Mouse (Mus musculus) v-Abl transformed pro-B cells (cell line): ENCODE results near the gene Foxp1.

Experiments used
- in situ Hi-C, 2 experiments: fragments of 400-800 bp; cut with MboI; formaldehyde crosslinking; loops; one replicate each; pipeline ENCODE4 v1.15.1; 2025; ENCODE audit not compliant: unreplicated experiment in 2 of 2

Gene Foxp1

DNA sequence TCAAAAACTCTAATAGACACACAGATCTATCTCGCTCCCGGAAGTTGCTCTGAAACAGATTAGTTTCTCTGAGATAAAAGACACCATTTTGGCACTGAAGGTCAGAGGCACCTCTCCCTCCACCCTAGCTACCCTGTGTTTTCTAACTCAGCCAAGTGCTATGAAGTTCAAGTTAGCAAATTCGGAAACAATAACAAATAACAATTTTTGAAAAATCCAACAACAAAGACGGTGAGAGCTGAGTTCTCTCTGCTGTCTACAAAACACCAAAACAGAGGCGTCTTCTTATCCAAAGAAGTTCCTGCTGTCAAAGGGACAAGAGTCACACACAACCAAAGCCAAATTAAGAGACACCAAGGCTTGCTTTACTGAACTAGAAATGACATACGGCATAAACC is 349.9 kb downstream of the Foxp1 start:
- in situ Hi-C loops = no loop called here

DNA sequence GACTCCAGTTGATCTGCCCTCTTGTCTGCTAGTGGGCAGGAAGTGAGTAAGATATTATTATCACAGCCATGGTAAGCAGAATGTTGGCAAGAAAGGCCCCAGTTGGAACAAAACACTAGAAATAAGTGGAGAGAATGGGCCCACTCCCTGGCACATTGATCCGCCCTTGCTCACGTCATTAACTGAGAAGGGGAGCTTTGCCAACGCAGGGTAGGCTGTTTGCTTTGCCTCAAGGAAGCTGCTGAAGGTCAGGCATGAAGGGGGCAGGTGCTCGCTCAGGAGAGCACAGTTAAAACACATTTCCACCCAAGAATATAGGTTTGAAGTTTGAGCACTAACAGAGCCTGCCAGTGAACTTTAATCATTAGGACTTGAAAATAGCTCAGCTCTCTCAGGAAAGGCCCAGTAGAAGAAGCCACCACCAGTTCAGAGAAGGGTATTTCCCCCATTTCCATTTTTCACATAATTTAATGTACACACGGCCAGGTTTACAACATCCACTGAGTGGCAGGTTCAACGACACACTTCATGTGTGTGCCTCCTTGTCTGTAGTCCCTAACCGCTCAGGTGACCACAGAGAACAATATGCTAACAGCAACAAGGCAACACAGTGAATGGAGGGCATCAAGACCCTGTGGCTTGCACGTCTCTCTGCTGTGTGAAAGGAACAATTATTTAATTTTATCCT is 350.5 kb downstream of the Foxp1 start:
- in situ Hi-C loops = no loop called here

DNA sequence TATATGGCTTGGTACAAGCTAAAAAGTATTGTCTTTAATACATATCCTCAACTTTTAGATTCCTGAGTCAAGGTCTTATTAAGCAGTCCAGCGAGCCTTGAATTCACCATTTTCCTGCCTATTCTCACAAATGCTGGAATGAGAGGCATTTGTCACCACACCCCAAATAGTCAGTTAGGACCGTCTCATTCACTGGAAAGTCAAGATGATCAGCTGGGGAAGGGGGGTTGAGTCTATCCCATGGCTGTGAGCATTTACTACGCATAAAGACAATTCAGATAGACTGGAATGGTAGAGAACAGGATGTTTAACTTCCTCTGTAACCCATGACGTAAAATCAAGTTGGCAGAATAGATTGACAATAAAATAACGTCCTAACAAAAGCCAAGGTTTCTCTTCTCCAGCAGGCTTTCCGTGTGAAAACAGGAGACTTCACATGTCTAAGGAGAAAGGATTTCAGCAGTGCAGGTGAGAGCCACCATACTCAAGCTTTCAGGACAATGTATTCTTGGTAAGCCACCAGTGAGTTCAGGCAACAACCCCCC is 351.2 kb downstream of the Foxp1 start:
- in situ Hi-C loops = no loop called here

DNA sequence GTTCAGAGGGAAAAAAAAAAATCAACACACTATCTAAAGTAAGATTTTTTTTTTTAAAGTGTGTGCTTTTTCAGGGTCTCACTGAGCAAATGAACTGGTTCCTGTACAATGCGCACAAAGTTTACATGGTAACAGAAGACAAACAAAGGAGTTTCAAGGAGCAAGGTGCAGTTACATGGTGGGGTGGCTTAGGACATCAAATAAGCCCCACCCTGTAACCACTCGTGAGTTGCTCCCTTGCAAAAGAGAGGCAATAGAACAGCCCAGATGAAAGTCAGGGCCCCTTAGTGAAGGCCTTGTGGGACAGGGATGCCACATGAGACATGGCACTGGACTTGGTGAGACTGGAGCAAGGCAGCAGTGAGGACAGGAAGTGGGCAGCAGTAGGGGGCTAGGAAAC is 353.8 kb downstream of the Foxp1 start:
- in situ Hi-C loops = no loop called here

DNA sequence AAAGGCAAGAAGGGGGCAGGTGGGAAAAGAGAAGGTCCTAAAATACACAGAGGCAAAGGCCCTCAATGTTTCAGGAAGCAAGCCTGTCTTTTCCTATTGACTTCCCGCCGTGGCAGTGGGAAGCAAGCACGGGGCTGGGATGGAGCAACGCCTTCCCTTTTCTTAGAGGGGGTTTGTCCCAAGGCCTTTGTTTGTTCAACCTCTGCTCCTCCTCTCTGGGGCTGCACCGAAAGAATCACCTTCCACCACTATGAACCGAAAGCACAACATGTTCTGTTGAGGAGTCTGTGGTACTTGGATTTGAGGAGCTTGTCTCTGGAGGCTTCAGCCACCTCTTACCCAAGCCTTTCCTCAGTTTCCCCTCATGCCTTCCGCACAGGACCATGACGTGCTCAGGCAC is 355.5 kb downstream of the Foxp1 start:
- in situ Hi-C loops = no loop called here

DNA sequence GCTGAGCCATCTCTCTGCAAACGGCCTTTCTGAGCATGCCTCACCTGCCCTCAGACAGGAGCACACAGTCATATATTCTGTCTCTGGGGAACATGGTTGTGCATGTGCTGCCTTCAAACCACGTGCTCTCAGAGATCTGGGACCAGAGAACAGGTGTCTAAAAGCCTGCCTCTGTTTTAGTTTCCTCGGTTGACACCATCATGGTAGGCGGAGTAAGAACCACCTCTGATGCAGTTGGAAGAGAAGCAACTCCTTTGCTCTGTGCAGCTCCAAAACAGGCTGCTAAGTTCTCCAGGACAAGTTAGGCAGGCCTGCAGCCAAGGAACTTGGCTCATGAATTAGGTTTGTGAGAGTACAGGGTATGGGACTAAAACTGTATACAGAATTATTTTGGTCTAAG is 356.4 kb downstream of the Foxp1 start:
- in situ Hi-C loops = no loop called here

DNA sequence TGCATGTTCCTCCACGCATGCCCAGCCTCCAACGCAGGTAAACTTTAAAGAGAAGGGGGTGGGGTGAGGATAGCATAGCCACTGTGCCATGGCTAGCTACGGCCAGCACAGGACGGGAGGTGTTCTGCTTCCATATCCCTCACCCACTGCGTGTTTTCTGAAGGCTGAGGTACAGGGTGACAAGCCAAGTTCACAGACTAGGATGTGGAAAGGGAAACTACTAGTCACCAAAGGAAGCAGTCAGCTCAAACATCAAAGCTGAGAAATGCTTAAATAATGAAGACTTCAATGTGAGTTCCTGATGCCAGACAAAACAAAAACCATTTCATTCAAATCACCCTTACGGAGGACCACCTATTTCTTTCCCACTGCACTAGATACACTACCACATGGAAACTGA is 357.8 kb downstream of the Foxp1 start:
- in situ Hi-C loops = no loop called here

DNA sequence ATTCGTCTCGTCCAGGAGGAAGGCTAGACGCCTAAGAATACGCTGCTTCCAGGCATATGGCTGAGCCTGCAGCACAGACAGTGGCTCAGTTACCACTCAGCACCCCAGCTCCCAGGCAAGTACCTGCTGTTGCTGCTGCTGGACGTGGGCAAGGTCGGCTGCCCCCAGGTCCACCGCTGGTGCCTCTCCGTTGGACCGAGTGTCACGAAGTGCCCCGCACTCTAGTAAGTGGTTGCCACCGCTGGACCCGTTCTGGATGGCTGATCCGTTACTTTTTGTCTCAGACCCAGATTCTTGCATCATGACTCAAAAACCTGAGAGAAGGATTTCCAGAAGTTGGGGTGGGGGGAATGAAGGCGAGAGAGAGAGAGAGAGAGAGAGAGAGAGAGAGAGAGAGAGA is 359.8 kb downstream of the Foxp1 start:
- in situ Hi-C loops = no loop called here

DNA sequence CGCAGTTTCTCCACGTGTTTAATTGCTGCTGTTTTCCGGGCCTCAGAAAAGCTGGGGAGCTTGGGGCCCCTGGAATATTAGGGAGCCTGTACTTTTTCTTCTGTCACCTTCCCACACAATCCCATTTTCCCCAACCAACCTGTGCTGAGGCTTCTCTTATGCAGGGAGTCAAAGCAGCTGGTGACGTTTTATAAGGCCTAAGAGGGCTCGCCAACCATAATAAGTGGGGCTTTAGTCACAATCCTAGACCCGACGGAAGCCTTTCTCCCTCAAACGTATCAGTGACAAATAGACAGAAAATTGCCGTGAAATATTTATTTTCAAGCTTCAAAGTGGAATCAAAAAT is 362.2 kb downstream of the Foxp1 start:
- in situ Hi-C loops = no loop called here

DNA sequence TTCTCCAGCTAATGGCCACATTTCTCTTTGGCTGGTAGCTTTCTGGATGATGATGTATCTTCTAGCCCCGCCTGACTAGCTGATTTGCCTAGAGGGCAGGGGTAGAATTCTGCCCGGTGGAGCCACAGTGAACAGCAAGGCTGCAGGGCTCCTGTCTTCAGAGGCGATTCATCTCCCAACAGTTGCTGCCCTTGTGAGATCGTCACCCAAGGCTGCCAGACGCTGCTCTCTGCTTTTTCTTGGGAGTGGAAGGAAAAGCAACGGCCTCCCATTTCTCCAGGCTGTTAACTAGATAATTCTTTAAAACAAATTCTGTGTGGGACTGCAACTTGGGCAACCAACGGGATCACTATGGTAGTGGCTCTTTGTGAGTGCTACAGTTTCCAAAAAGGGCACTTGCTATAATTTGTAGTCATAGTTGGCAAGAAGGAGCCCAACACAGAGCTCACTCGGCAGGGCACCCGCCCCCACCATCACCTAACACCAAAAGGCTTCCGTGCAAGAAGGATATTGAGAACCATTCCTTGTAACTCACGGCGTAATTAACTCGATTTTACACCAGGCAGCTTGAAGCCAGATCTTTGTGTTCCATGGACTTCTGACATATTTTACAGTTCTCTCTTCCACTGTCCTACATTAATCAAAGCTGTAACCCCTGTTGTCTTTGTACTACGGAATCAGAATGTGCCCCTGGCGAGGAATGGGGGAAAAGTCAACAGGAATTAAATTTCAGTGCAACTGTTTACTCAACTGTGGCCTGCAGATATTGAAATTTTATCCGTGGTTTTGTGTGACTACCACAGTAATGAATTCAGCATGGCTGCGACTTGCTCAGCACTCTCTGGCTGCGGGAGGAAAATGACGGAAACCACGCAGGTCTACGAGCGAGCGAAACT is 362.8 kb downstream of the Foxp1 start:
- in situ Hi-C loops = no loop called here

DNA sequence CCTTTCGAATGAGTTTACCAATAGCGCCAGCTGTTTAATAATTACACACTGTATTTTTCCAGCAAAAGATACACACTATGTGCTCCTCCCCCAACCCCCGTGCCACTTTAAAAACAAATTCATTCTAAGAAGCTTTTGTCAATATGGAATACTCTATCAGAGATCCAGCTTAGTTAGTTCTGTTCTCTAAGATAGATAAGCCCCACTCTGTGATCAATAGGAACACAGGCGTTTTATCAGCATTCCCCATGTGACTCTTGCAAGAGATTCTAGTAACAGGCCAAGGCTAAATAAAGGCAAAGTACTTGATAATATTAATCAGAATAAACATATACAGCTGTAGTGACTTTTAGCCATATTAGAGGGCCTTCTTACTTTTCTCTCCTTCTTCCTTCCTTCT is 368.8 kb downstream of the Foxp1 start:
- in situ Hi-C loops = no loop called here

DNA sequence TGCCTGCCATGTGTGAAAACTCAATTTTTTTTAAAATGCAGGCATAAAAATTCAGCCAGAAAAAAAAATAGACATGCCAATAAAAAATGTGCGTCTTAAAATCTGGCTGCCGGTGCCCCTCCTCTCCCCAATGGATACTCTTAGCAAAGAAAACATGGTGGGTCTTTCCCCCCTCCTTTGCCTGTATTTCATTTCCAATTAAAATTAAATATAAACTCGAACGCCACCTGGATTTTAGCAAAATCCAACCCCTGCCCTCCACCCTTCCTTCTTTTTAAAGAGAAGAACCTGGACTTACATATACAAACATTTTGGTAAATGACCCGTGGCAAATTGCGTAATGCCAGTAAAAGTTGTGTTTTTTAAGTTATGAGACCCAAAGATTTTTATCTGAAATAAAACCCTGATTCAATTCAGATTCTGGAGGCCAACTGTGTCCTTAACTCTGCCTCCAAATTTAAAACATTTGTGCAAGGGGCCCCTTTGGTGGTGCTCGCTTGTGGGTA is 376.1 kb downstream of the Foxp1 start:
- in situ Hi-C loops = no loop called here

DNA sequence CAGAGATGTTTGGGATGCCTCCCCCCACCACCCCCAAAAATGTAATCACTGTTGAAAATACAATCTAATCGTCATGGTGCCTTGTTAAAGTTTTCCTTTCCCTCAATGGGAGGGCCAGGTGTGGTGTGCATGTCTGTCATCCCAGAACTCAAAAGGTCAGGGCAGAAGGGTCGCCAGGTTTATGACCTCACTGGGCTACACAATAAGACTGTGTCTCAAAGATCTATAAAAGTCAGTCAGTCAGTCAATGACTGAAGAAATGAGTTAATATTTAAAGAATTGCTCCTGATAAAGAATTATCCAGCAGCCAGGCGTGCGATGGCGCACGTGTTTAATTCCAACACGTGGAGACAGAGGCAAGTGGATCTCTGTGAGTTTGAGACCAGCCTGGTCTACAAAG is 377.5 kb downstream of the Foxp1 start:
- in situ Hi-C loops = no loop called here

DNA sequence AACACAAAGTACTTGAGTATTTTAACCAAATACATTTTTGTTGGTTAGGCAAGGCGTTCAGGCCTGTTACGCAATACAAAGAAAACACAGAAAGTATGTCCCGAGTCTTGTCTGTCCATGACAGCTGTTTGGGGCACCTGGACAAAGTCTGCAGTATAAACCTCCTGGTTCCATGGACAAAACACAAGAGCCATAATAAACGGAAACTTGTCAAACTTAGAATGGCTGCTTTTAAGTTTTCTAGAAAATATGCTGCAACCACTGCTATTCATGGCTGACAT is 378.8 kb downstream of the Foxp1 start:
- in situ Hi-C loops = no loop called here

DNA sequence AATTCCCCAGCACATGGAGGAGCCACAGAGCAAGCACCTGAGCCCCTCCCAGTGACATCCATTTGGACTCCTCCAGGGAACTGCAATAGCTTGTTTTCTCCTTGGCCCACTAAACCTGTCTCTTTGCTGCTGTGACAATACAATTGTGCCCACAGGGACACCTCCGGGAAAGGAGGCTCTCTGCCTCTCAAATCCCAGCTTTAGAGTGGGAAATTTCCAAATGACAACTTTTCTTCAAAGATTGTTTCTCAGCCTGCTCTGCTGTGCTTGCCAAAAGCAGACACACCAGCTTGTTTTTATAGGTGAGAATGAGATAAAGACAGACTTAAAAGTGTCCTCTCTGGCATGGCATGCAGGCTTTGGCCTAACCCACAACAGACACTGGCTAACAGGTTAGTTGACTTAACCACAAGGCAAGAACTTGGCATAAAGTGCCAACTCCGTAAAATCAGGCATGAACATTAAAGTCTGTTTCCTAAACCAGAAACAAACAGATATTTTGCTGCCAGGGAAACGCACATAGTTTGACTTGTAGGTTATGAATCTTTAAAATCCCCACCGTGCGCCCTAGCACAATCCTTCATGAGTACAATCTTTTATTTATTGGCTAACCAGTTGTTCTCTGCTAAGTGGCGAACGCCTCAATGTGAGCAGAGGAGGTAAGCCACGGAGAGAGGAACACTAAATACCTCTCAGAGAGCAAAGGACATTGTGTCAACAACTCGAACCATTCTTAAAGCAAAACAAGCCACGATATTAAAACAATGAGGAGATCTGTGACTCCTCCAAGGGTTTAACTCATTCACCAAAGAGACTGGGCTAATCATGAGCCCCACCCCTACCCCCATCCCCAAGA is 379.4 kb downstream of the Foxp1 start:
- in situ Hi-C loops = no loop called here

DNA sequence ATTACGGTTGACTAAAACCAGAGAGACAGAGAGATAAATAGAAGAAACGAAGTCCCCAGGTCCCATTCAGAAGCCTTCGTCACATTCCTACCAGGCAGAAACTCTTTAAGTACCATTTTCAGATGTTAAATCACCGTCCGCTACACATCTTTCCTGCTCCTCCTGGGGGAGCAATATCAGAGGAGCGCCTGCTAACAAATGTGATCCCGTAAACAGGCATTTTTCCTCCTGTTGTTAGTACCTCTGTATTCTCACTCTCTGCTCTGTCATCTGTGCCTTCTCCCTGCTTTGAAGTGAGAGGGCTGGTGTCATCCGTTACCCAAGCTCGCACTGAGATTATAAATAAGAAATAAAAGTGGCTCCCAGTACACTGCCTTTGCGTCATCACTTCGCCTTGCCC is 384.5 kb downstream of the Foxp1 start:
- in situ Hi-C loops = no loop called here

DNA sequence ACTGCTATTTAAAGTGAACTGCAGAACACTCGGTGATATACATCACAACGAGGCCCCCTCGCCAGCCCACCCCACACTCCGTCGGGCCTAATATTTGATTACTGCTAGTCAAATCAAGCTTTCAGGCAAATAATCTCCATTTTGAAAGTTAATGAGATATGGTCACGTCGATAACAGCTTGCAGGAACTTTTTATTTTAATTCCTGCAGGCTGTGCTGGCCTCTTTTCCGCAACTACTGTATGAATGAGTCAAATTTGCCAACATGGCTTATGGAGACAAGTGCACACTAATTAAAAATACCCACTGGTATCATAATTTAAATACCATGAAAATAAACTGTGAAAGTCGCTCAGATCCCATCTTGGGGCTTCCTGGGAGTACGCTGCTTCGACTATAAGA is 385.4 kb downstream of the Foxp1 start:
- in situ Hi-C loops = no loop called here

DNA sequence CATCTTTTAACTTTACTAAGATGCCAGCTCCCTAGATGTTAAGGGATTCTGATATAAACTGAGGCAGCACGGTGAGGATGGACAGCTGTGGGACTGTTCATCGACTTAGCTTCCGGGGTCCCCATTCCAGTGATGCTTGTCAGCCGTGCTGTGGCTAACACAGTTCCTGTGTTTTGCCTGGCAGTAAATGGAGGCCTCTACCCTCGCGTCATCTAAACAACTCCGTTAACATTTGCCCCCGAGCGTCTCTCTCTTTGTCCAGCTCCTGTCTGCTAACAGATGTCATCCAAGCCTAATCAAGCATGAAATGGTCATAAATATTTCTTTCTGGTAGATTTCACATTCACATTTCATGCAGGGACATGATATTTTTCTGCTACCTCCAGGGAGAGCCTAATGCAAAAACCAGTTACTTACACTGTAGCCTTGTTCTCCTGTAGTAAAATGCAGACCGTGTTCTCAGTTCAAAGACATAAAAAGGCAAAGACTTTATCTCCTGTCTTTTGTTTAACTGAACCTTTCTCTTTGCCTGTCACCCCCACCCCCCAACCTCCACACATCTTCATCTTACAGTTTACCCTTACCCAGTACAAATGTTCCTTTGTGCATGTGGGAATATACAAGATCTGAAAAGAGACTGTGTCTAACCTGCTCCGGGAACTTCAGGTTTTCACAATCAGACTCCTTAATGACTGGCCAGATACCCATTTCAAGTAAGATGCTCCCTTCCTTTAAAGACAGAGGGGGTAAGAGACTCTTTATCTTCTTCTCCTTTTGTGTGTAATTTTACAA is 386.4 kb downstream of the Foxp1 start:
- in situ Hi-C loops = no loop called here

DNA sequence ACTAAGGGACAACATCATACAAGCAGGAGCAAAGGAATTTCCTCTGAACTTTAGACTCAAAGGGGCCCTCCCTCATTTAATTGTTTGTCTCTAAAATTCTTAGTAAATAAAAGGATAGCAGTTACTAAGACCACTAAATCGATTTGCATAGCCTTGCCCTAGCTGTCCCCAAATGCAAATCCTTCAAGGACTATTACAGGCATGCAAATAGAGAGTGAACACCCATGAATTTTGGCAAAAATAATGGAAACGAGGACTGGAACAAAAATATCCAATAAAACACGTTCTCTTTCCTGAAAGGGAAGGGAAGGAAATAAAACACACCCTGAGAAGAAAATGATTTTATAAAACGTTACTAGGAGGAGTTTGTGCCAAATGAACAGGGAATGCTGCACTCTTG is 390.7 kb downstream of the Foxp1 start:
- in situ Hi-C loops = no loop called here

DNA sequence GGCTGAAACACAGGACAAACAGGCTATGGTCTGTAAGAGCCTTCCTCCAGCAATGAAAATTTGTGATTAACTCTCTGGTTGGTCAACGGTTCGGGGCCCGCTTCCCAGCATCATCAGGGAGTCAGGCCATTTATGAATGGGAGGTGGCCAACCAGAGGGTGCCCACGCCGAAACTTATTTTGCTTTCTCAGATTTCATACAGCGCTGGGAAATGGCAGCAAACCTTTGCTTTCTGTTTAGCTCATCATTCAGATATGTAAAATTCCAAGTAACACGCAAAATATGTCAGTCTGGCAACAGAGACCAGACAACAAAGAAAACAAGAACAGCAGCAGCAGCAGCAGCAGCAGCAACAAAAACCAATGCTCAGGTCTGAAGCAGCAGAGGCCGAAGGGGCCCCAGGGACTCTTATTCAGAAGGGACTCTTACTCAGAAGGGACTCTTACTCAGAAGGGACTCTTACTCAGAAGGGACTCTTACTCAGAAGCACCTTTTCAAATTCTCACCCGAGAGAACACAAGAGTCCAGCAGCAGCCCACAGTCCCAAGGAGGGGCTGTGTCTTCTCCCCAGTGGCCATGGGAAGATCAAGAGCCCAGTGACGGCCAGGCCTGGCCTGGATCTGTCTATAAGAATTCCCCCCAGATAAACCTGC is 391.6 kb downstream of the Foxp1 start:
- in situ Hi-C loops = no loop called here
